ENCODE assay signal across 2 mouse cellular contexts in genomic region chrX:7992379-7993067, GRCm38 (mm10).
TF ChIP-seq lines count a peak whose summit lies in the region.

No protein-coding gene starts in this region.

TF ChIP-seq in ES-E14, 5 proteins besides CTCF, POLR2A, EP300 and RAD21 (continued from another document):
- no peak for TF ChIP-seq HCFC1 (IDR thresholded peaks at IDR 0.05; ENCODE audit: borderline replicate concordance, insufficient read depth, low read length)
- TF ChIP-seq CHD2 (IDR thresholded peaks at IDR 0.05; ENCODE audit: low read depth, low read length) = no peak
- TF ChIP-seq ZC3H11A (IDR thresholded peaks at IDR 0.05; ENCODE audit: borderline replicate concordance, low read depth, low read length) = no peak
- no peak for TF ChIP-seq MAFK (IDR thresholded peaks at IDR 0.05; ENCODE audit: insufficient read depth, low read depth, low read length)

TF ChIP-seq in MEL, 35 proteins besides CTCF, POLR2A, EP300 and RAD21 (continued from another document):
- TF ChIP-seq MXI1 (IDR thresholded peaks at IDR 0.05; ENCODE audit: low read depth, low read length) = 0 out of 2 replicates have a peak, but pooled peaks have one; percentile 21
- no peak for TF ChIP-seq MAX (IDR thresholded peaks at IDR 0.05; ENCODE audit: low read length)
- TF ChIP-seq ELF1 (IDR thresholded peaks at IDR 0.05; ENCODE audit: low read depth, low read length) = no peak
- no peak for TF ChIP-seq ZKSCAN1 (IDR thresholded peaks at IDR 0.05; ENCODE audit: low read depth, low read length)
- no peak for TF ChIP-seq MEF2A (IDR thresholded peaks at IDR 0.05; ENCODE audit: extremely low read depth, insufficient replicate concordance, low read depth, low read length, poor library complexity, severe bottlenecking)
- TF ChIP-seq SIN3A (IDR thresholded peaks at IDR 0.05; ENCODE audit: low read length) = no peak
